Mouse (Mus musculus) forebrain, embryonic 16.5 days (tissue): ENCODE results near the gene Ecpas. TPM values are rescaled to one million over a fixed set of nuclear protein-coding genes. Genes with fewer than 3 reads are reported as not detected.

ENCODE experiments used
- ATAC-seq: fragments of 200-750 bp; cut with Nextera tagmentation; 2 replicates; pipeline ENCODE4 v1.8.0; 2017; ENCODE audit warnings: mild to moderate bottlenecking, moderate library complexity
- H3K27ac ChIP-seq: fragments of 300-500 bp; sonication (generic); 2 replicates; pipeline ENCODE4 v1.5.1; 2014; ENCODE audit warnings: low read length, control low read depth
- H3K27me3 ChIP-seq: fragments of 300-500 bp; sonication (generic); replicated peaks from 2 replicates; pipeline ENCODE4 v1.6.1; 2014; ENCODE audit warnings: low read length; ENCODE audit not compliant: control insufficient read depth, insufficient read depth
- H3K36me3 ChIP-seq: fragments of 300-500 bp; sonication (generic); 2 replicates; pipeline ENCODE4 v1.6.1; 2014; ENCODE audit not compliant: control insufficient read depth, insufficient read depth
- H3K4me1 ChIP-seq: fragments of 300-500 bp; sonication (generic); replicated peaks from 2 replicates; pipeline ENCODE4 v1.6.1; 2014; ENCODE audit warnings: low read length; ENCODE audit not compliant: control insufficient read depth, insufficient read depth
- H3K4me2 ChIP-seq: fragments of 300-500 bp; sonication (generic); 2 replicates; pipeline ENCODE4 v1.6.1; 2014; ENCODE audit warnings: mild to moderate bottlenecking, low read length, control low read depth
- H3K4me3 ChIP-seq: fragments of 300-500 bp; sonication (generic); replicated peaks from 2 replicates; pipeline ENCODE4 v1.5.1; 2014; ENCODE audit warnings: mild to moderate bottlenecking, low read length, control low read depth
- H3K9ac ChIP-seq: fragments of 300-500 bp; sonication (generic); replicated peaks from 2 replicates; pipeline ENCODE4 v1.6.1; 2014; ENCODE audit warnings: low read depth, low read length, control low read depth
- H3K9me3 ChIP-seq: fragments of 300-500 bp; sonication (generic); 2 replicates; pipeline ENCODE4 v1.6.1; 2016; ENCODE audit warnings: low read length; ENCODE audit not compliant: control insufficient read depth
- WGBS: fragments of 180-500 bp; shearing (Covaris S2); extraction: QIAGEN DNeasy Blood & Tissue Kit; methylation state at CpG from one replicate; pipeline ENCODE4 v1.1.7; 2014; 5-methylcytosine and 5-hydroxymethylcytosine counted together
- polyA plus RNA-seq: library from polyadenylated mRNA; unstranded; fragments of >200 nt; fragmentation: Nextera tagmentation; extraction: Ambion mirVana; gene quantifications from 2 replicates; pipeline ENCODE4 v1.2.1, GENCODE M21; 2015

Gene Ecpas
- polyA plus RNA-seq, 1 experiment from 2014 or later, result 28.8 TPM

GRCm38 (mm10) chr4:58890035-58890782 is 22.3 kb downstream of the Ecpas start:
- Histone ChIP-seq H3K27ac (no peak overlapping the region), H3K4me1 (no peaks in the 10 kb centered on the region), H3K9me3 (no peaks in the 10 kb centered on the region), H3K27me3 (no peaks in the 10 kb centered on the region), H3K4me2 (no peak overlapping the region), H3K9ac (no peak overlapping the region), H3K4me3 (no peak overlapping the region), H3K36me3 (no peaks in the 10 kb centered on the region)
- no peak for ATAC-seq
- WGBS, result 87% methylated on average over 4 of the region's 4 CpGs

- no peak overlapping the region for H3K27ac ChIP-seq
- no peaks in the 10 kb centered on the region for H3K4me1 ChIP-seq
- H3K9ac ChIP-seq, result no peak overlapping the region
- no peak for ATAC-seq
- H3K4me2 ChIP-seq, result no peak overlapping the region
- H3K36me3 ChIP-seq, result no peaks in the 10 kb centered on the region
- 95% methylated on average over 1 of the region's 1 CpGs for WGBS
- H3K4me3 ChIP-seq, result no peak overlapping the region
- no peaks in the 10 kb centered on the region for H3K27me3 ChIP-seq
- no peaks in the 10 kb centered on the region for H3K9me3 ChIP-seq
Observed at GRCm38 (mm10) chr4:58888568-58888967, 24.0 kb downstream of the Ecpas start.

GRCm38 (mm10) chr4:58887626-58888025 is 24.9 kb downstream of the Ecpas start:
- no peak for ATAC-seq
- no peaks in the 10 kb centered on the region for H3K27me3 ChIP-seq
- H3K4me1 ChIP-seq, result no peaks in the 10 kb centered on the region
- no peak overlapping the region for H3K4me2 ChIP-seq
- WGBS, result 88% methylated on average over 3 of the region's 3 CpGs
- no peak overlapping the region for H3K9ac ChIP-seq
- H3K9me3 ChIP-seq, result no peaks in the 10 kb centered on the region
- no peak overlapping the region for H3K27ac ChIP-seq
- H3K4me3 ChIP-seq, result no peak overlapping the region
- H3K36me3 ChIP-seq, result no peaks in the 10 kb centered on the region

GRCm38 (mm10) chr4:58886778-58887177 is 25.8 kb downstream of the Ecpas start:
- Histone ChIP-seq H3K27me3 (no peaks in the 10 kb centered on the region), H3K4me1 (no peaks in the 10 kb centered on the region), H3K9ac (no peak overlapping the region), H3K36me3 (peaks cover under 1% of the 10 kb centered on the region; the same call in 1 of the 2 replicates), H3K4me2 (no peak overlapping the region), H3K27ac (no peak overlapping the region), H3K4me3 (no peak overlapping the region), H3K9me3 (no peaks in the 10 kb centered on the region)
- ATAC-seq, result no peak
- WGBS, result 77% methylated on average over 3 of the region's 3 CpGs

- no peak overlapping the region for H3K4me3 ChIP-seq
- H3K9ac ChIP-seq, result no peak overlapping the region
- ATAC-seq, result no peak
- WGBS, result 84% methylated on average over 5 of the region's 5 CpGs
- H3K27me3 ChIP-seq, result no peaks in the 10 kb centered on the region
- H3K9me3 ChIP-seq, result no peaks in the 10 kb centered on the region
- H3K4me2 ChIP-seq, result no peak overlapping the region
- no peak overlapping the region for H3K27ac ChIP-seq
- H3K4me1 ChIP-seq, result no peaks in the 10 kb centered on the region
- peaks cover 2% of the 10 kb centered on the region; the same call in 1 of the 2 replicates for H3K36me3 ChIP-seq
Observed at GRCm38 (mm10) chr4:58885341-58885740, 27.2 kb downstream of the Ecpas start.

GRCm38 (mm10) chr4:58883841-58884240 is 28.7 kb downstream of the Ecpas start:
- H3K4me2 ChIP-seq, result no peak overlapping the region
- no peak overlapping the region for H3K9ac ChIP-seq
- H3K9me3 ChIP-seq, result no peaks in the 10 kb centered on the region
- H3K4me1 ChIP-seq, result no peaks in the 10 kb centered on the region
- H3K4me3 ChIP-seq, result no peak overlapping the region
- no peak for ATAC-seq
- no peak overlapping the region for H3K27ac ChIP-seq
- H3K36me3 ChIP-seq, result peaks cover 2% of the 10 kb centered on the region; the same call in 1 of the 2 replicates
- no peaks in the 10 kb centered on the region for H3K27me3 ChIP-seq
- WGBS, result 89% methylated on average over 2 of the region's 2 CpGs

GRCm38 (mm10) chr4:58874373-58874772 is 38.2 kb downstream of the Ecpas start:
- ATAC-seq, result no peak
- Histone ChIP-seq H3K4me2 (no peak overlapping the region), H3K4me3 (no peak overlapping the region), H3K9me3 (no peaks in the 10 kb centered on the region), H3K27me3 (no peaks in the 10 kb centered on the region), H3K27ac (no peak overlapping the region), H3K36me3 (0 out of 2 replicates have a peak, but pooled peaks cover 5% of the 10 kb centered on the region), H3K4me1 (no peaks in the 10 kb centered on the region), H3K9ac (no peak overlapping the region)
- WGBS, result 90% methylated on average over 4 of the region's 4 CpGs

- Histone ChIP-seq H3K4me3 (no peak overlapping the region), H3K4me1 (no peaks in the 10 kb centered on the region), H3K27ac (no peak overlapping the region), H3K9me3 (no peaks in the 10 kb centered on the region), H3K4me2 (no peak overlapping the region), H3K9ac (no peak overlapping the region), H3K36me3 (0 out of 2 replicates have a peak, but pooled peaks cover 3% of the 10 kb centered on the region), H3K27me3 (no peaks in the 10 kb centered on the region)
- WGBS, result 82% methylated on average over 6 of the region's 6 CpGs
- no peak for ATAC-seq
Observed at GRCm38 (mm10) chr4:58867242-58867641, 45.3 kb downstream of the Ecpas start.

- peaks cover 4% of the 10 kb centered on the region; the same call in 1 of the 2 replicates for H3K36me3 ChIP-seq
Observed at GRCm38 (mm10) chr4:58832908-58833307, 79.6 kb downstream of the Ecpas start.

More at GRCm38 (mm10) chr4:58832908-58833307, 79.6 kb downstream of the Ecpas start:
- H3K4me3 ChIP-seq, result no peak overlapping the region
- H3K4me2 ChIP-seq, result no peak overlapping the region
- H3K9me3 ChIP-seq, result no peaks in the 10 kb centered on the region
- no peak overlapping the region for H3K9ac ChIP-seq
- H3K27ac ChIP-seq, result no peak overlapping the region
- 97% methylated on average over 3 of the region's 3 CpGs for WGBS
- no peaks in the 10 kb centered on the region for H3K27me3 ChIP-seq
- no peak for ATAC-seq
- H3K4me1 ChIP-seq, result no peaks in the 10 kb centered on the region
